Mouse (Mus musculus) layer of hippocampus, adult 6 months (tissue): ENCODE data around the gene H2-Eb2. TPM values are rescaled to one million over a fixed set of nuclear protein-coding genes. Genes with fewer than 3 reads are reported as not detected.

ENCODE experiments used
- long read RNA-seq, 2 experiments: library from polyadenylated mRNA; unstranded; transcript quantifications; one replicate each; pipeline ENCODE4 v2.0.0; 2019 to 2020
- polyA plus RNA-seq: library from polyadenylated mRNA; unstranded; fragments of <200 nt; fragmentation: Nextera tagmentation; gene quantifications from 2 replicates; pipeline ENCODE4 v1.2.3, GENCODE M21; 2021

The H2-Eb2 gene
- not detected in 2 replicates for polyA plus RNA-seq
- long read RNA-seq, experiment 1, result 0 reads
- long read RNA-seq, experiment 2, result 0 reads

DNA sequence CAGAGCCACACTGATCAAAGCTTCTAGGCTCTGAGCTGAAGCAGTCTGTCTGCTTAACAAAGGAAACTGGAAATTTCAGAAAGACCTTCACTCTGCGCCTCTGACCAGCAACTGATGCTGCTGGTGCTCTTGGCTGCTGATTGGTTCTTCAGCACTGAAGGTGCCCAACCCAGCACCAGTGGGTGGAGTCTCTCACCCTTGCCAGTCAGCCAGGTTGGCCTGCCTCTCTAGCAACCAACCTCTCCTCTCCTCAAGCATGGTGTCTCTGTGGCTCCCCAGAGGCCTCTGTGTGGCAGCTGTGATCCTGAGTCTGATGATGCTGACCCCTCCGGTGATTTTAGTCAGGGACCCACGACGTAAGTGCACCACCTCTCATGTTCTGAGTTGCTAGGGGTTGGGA, at the start of gene H2-Eb2:
Gene H2-Eb2, plus strand, starts transcription at position 230 of the 400 bp plus-strand sequence.

GRCm38 (mm10) chr17:34287648-34288047, 37.8 kb upstream of the H2-Eb2 start, which contains the start of gene H2-Aa:
H2-Aa (minus strand) TSS chr17:34287823.

GRCm38 (mm10) chr17:34305380-34306030, 20.0 kb upstream of the H2-Eb2 start, which contains the start of gene H2-Eb1:
H2-Eb1 (plus strand) TSS chr17:34305867.

GRCm38 (mm10) chr17:34354539-34354938, 29.1 kb downstream of the H2-Eb2 start, which contains the start of gene Btnl2:
Btnl2 (plus strand) TSS chr17:34354822.

DNA sequence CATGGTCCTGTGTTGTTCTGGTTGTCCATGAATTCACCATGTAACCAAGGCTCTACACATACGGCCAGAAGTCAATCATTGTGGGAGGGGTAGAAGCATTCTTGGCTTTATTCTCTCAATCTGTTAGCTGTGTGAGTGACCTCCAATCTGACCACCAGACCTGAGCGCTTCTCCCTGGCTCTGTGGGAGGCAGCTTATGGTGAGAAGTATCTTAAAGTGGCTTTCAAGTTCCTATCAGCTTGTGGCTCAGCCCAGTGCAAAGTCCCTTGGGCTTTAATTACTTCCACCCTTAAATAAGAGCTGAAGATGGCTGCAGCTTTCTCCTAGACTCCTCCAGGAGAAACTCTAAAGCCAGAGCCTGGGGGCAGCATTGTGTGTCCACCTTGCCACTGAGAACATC, 51.4 kb downstream of the H2-Eb2 start, which contains the start of gene Btnl1:
Gene Btnl1, plus strand, starts transcription at position 286 of the 400 bp plus-strand sequence.

Other genes starting within 250 kb of the H2-Eb2 start
- gene H2-Oa, start 233.3 kb upstream of the H2-Eb2 start, polyA plus RNA-seq, result 1.9 TPM in 2 replicates
- gene H2-DMa, start 206.1 kb upstream of the H2-Eb2 start, polyA plus RNA-seq, result 41.6 and 44.5 TPM in 2 replicates
- 39.6 and 50.6 TPM in 2 replicates for gene Brd2, start 203.0 kb upstream of the H2-Eb2 start, polyA plus RNA-seq
- 0.23 and 0.52 TPM in 2 replicates for gene H2-DMb2, start 182.4 kb upstream of the H2-Eb2 start, polyA plus RNA-seq
- 4.0 and 6.9 TPM in 2 replicates for gene H2-DMb1, start 172.6 kb upstream of the H2-Eb2 start, polyA plus RNA-seq
- gene Tap1, start 138.1 kb upstream of the H2-Eb2 start, polyA plus RNA-seq, result 3.6 and 4.8 TPM in 2 replicates
- 7.6 and 9.3 TPM in 2 replicates for gene Psmb9, start 137.9 kb upstream of the H2-Eb2 start, polyA plus RNA-seq
- 25.2 and 28.6 TPM in 2 replicates for gene Psmb8, start 127.9 kb upstream of the H2-Eb2 start, polyA plus RNA-seq
- gene Tap2, start 122.1 kb upstream of the H2-Eb2 start, polyA plus RNA-seq, result 9.9 and 12.6 TPM in 2 replicates
- gene H2-Ob, start 86.8 kb upstream of the H2-Eb2 start, polyA plus RNA-seq, result 0.60 and 0.68 TPM in 2 replicates
- 7.6 and 18.3 TPM in 2 replicates for gene H2-Ab1, start 68.0 kb upstream of the H2-Eb2 start, polyA plus RNA-seq
- gene H2-Aa, start 37.8 kb upstream of the H2-Eb2 start, polyA plus RNA-seq, result 2.5 and 7.7 TPM in 2 replicates
- gene H2-Eb1, start 19.8 kb upstream of the H2-Eb2 start, polyA plus RNA-seq, result 4.2 and 7.9 TPM in 2 replicates
- gene Btnl2, start 29.2 kb downstream of the H2-Eb2 start, polyA plus RNA-seq, result not detected in 2 replicates
- gene Btnl1, start 51.5 kb downstream of the H2-Eb2 start, polyA plus RNA-seq, result not detected in 2 replicates
- gene BC051142, start 73.2 kb downstream of the H2-Eb2 start, polyA plus RNA-seq, result 0.94 and 1.4 TPM in 2 replicates
- not detected in 2 replicates for gene Btnl4, start 151.7 kb downstream of the H2-Eb2 start, polyA plus RNA-seq
- gene Btnl6, start 191.7 kb downstream of the H2-Eb2 start, polyA plus RNA-seq, result not detected in 2 replicates
- 1.1 and 1.3 TPM in 2 replicates for gene Notch4, start 238.6 kb downstream of the H2-Eb2 start, polyA plus RNA-seq